Comparison of ENCODE assay signal across 19 mouse cellular contexts in the genomic region with DNA sequence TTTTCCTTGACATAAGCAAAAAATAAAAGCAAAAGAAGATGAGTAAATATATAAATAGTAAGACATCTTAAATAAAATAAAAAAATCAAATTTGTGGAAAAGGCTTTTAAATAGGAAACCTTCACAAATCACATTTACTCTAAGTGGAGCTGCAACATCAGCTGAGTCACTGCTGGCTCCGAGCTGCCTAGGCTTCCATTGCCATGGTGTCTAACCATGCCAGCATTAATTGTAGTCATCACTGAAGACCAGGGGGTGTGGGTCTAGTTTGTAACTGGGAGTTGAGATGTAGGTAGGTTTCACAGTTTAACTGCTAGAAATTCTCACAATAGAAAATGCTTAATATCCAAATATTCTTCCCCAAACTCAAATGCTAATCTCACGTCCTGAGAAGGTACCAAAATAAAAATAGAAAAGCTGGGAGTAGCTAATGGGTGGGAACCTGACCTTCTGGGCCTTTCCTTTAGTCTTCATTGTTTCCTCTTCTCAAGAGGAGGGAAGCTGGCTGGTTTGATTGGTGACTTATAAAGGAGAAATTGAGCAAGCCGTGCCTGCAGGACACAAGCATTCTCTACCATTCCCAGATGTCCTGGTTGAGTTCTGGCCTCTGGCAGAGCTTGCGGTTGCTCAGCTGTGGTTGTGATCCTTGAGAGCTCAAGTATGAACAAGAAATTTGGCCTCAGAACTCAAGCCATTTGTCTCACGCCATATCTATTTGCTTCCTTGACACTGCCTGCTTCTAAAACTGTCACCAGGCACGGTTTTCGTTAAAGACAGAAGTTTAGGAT.
DNase-seq lines count a peak whose midpoint lies in the region; ATAC-seq lines count a peak whose summit lies in the region.
"Had no signal": no experiment of that assay in that cellular context is flagged by ENCODE, and none has a peak within 500 bp of the region (broad histone marks: within the 10 kb centered on the region; RNA-seq: fewer than 3 reads in every experiment).

No protein-coding gene starts in this region.

- no peak overlapping the region for H3K4me3 ChIP-seq in heart, embryonic 13.5 days
- H3K4me3 ChIP-seq in heart, embryonic 10.5 days: no peak overlapping the region
- H3K4me3 ChIP-seq in embryonic facial prominence, embryonic 15.5 days (replicated peaks): no peak overlapping the region
- no peak overlapping the region for H3K4me3 ChIP-seq in limb, embryonic 12.5 days (replicated peaks)
- H3K4me3 ChIP-seq in neural tube, embryonic 15.5 days (replicated peaks): no peak overlapping the region
- no peak overlapping the region for H3K4me3 ChIP-seq in hindbrain, embryonic 16.5 days (ENCODE audit: low read length)
- H3K4me3 ChIP-seq: hindbrain, embryonic 10.5 days; midbrain, embryonic 12.5 days had no signal

- peaks cover 9% of the 10 kb centered on the region for H3K4me1 ChIP-seq in heart, embryonic 13.5 days
- H3K4me1 ChIP-seq in heart, embryonic 10.5 days: no peaks in the 10 kb centered on the region
- no peaks in the 10 kb centered on the region for H3K4me1 ChIP-seq in embryonic facial prominence, embryonic 15.5 days
- peaks cover 31% of the 10 kb centered on the region for H3K4me1 ChIP-seq in limb, embryonic 12.5 days (replicated peaks)
- H3K4me1 ChIP-seq in neural tube, embryonic 15.5 days: no peaks in the 10 kb centered on the region
- no peaks in the 10 kb centered on the region for H3K4me1 ChIP-seq in hindbrain, embryonic 16.5 days (ENCODE audit: control insufficient read depth, insufficient read depth, low read depth, low read length)
- H3K4me1 ChIP-seq: midbrain, embryonic 12.5 days had no signal

- no peaks in the 10 kb centered on the region for H3K36me3 ChIP-seq in heart, embryonic 13.5 days
- H3K36me3 ChIP-seq in heart, embryonic 10.5 days: no peaks in the 10 kb centered on the region
- H3K36me3 ChIP-seq in embryonic facial prominence, embryonic 15.5 days: no peaks in the 10 kb centered on the region
- H3K36me3 ChIP-seq in limb, embryonic 12.5 days: no peaks in the 10 kb centered on the region
- no peaks in the 10 kb centered on the region for H3K36me3 ChIP-seq in neural tube, embryonic 15.5 days
- H3K36me3 ChIP-seq in hindbrain, embryonic 16.5 days (ENCODE audit: control insufficient read depth, insufficient read depth, low read length): no peaks in the 10 kb centered on the region
- H3K36me3 ChIP-seq: hindbrain, embryonic 10.5 days; midbrain, embryonic 12.5 days had no signal

- H3K9ac ChIP-seq in heart, embryonic 13.5 days: no peak overlapping the region
- no peak overlapping the region for H3K9ac ChIP-seq in embryonic facial prominence, embryonic 15.5 days
- no peak overlapping the region for H3K9ac ChIP-seq in limb, embryonic 12.5 days (replicated peaks)
- no peak overlapping the region for H3K9ac ChIP-seq in neural tube, embryonic 15.5 days (replicated peaks)
- H3K9ac ChIP-seq in hindbrain, embryonic 16.5 days (ENCODE audit: low read depth, low read length): no peak overlapping the region
- H3K9ac ChIP-seq: forebrain, postnatal 0 days; midbrain, embryonic 12.5 days had no signal

- no peaks in the 10 kb centered on the region for H3K9me3 ChIP-seq in heart, embryonic 13.5 days
- H3K9me3 ChIP-seq in heart, embryonic 10.5 days: no peaks in the 10 kb centered on the region
- H3K9me3 ChIP-seq in embryonic facial prominence, embryonic 15.5 days (replicated peaks): no peaks in the 10 kb centered on the region
- H3K9me3 ChIP-seq in limb, embryonic 12.5 days: no peaks in the 10 kb centered on the region
- H3K9me3 ChIP-seq in neural tube, embryonic 15.5 days (replicated peaks): no peaks in the 10 kb centered on the region
- no peaks in the 10 kb centered on the region for H3K9me3 ChIP-seq in hindbrain, embryonic 16.5 days (ENCODE audit: control insufficient read depth, low read length)
- H3K9me3 ChIP-seq: hindbrain, embryonic 10.5 days; midbrain, embryonic 12.5 days had no signal

- H3K27ac ChIP-seq in heart, embryonic 13.5 days (replicated peaks): peak overlapping the region; percentile 33; the same call in 1 of the 2 replicates
- no peak overlapping the region for H3K27ac ChIP-seq in heart, embryonic 10.5 days
- H3K27ac ChIP-seq in embryonic facial prominence, embryonic 15.5 days (replicated peaks): 0 out of 2 replicates have a peak overlapping the region, but pooled peaks have one; percentile 25
- H3K27ac ChIP-seq in limb, embryonic 12.5 days: peak overlapping the region; percentile 91
- H3K27ac ChIP-seq in neural tube, embryonic 15.5 days (replicated peaks): no peak overlapping the region
- no peak overlapping the region for H3K27ac ChIP-seq in hindbrain, embryonic 16.5 days (ENCODE audit: low read depth, low read length)
- H3K27ac ChIP-seq: hindbrain, embryonic 10.5 days; midbrain, embryonic 12.5 days had no signal

- ATAC-seq in heart, embryonic 13.5 days (ENCODE audit: extremely low read depth, insufficient number of reproducible peaks, low FRiP score, low TSS enrichment): no peak
- ATAC-seq in embryonic facial prominence, embryonic 15.5 days (ENCODE audit: insufficient number of reproducible peaks, low FRiP score, low TSS enrichment, low read depth): no peak
- no peak for ATAC-seq in limb, embryonic 12.5 days (ENCODE audit: insufficient number of reproducible peaks, insufficient read depth, low FRiP score, low TSS enrichment, low read depth)
- ATAC-seq in neural tube, embryonic 15.5 days (ENCODE audit: low FRiP score): no peak
- no peak for ATAC-seq in hindbrain, embryonic 16.5 days
- ATAC-seq: activated CD4-positive, CD25-positive, alpha-beta regulatory T cell, adult 4 months; forebrain, postnatal 0 days; inflammation-experienced regulatory T-cells, adult 6 months had no signal

- H3K27me3 ChIP-seq in heart, embryonic 13.5 days (replicated peaks): no peaks in the 10 kb centered on the region
- H3K27me3 ChIP-seq in heart, embryonic 10.5 days (ENCODE audit: insufficient read depth, poor library complexity, severe bottlenecking): no peaks in the 10 kb centered on the region
- no peaks in the 10 kb centered on the region for H3K27me3 ChIP-seq in embryonic facial prominence, embryonic 15.5 days
- H3K27me3 ChIP-seq in limb, embryonic 12.5 days: no peaks in the 10 kb centered on the region
- no peaks in the 10 kb centered on the region for H3K27me3 ChIP-seq in neural tube, embryonic 15.5 days (replicated peaks)
- H3K27me3 ChIP-seq in hindbrain, embryonic 16.5 days (replicated peaks; ENCODE audit: control insufficient read depth, insufficient read depth, low read length): no peaks in the 10 kb centered on the region
- H3K27me3 ChIP-seq: midbrain, embryonic 12.5 days had no signal

- DNase-seq in heart, embryonic 10.5 days (ENCODE audit: low spot score): no peak
- peak; percentile 27 for DNase-seq in adipocyte (ENCODE audit: low spot score)
- DNase-seq: cerebellum, postnatal 25 days; forebrain, postnatal 0 days; gastrocnemius, postnatal 36 days; liver; lung, adult 18-20 months; lung, postnatal 36 days; retina, postnatal 1 day; thymus, postnatal 14 days had no signal

- 72% methylated on average over 7 of the region's 7 CpGs for WGBS in heart, embryonic 13.5 days
- WGBS in heart, embryonic 10.5 days: 73% methylated on average over 7 of the region's 7 CpGs
- 69% methylated on average over 7 of the region's 7 CpGs for WGBS in embryonic facial prominence, embryonic 15.5 days
- 58% methylated on average over 7 of the region's 7 CpGs for WGBS in limb, embryonic 12.5 days
- WGBS in neural tube, embryonic 15.5 days: 83% methylated on average over 7 of the region's 7 CpGs
- WGBS in hindbrain, embryonic 16.5 days: 79% methylated on average over 7 of the region's 7 CpGs

- no peak overlapping the region for H3K4me2 ChIP-seq in heart, embryonic 13.5 days
- H3K4me2 ChIP-seq in embryonic facial prominence, embryonic 15.5 days (replicated peaks): no peak overlapping the region
- H3K4me2 ChIP-seq in limb, embryonic 12.5 days: no peak overlapping the region
- H3K4me2 ChIP-seq in neural tube, embryonic 15.5 days: no peak overlapping the region
- H3K4me2 ChIP-seq in hindbrain, embryonic 16.5 days (ENCODE audit: low read length): no peak overlapping the region
- H3K4me2 ChIP-seq: midbrain, embryonic 12.5 days had no signal

Comparison
In these comparisons a context has a peak if more than half of its experiments do, and no peak if none do; other contexts are left out.
1. H3K27ac ChIP-seq: peak in heart, embryonic 13.5 days (single experiment), embryonic facial prominence, embryonic 15.5 days (single experiment) and limb, embryonic 12.5 days (single experiment); none in heart, embryonic 10.5 days (single experiment), neural tube, embryonic 15.5 days (single experiment) and hindbrain, embryonic 16.5 days (single experiment).